Mouse (Mus musculus): Measurements from ENCODE around the gene Ppp1ca.
A peak's percentile ranks its signal among the peaks of the same experiment; 100 is the strongest.

Ppp1ca gene

GRCm38 (mm10) chr19:4213524-4213974, 21.7 kb downstream of the Ppp1ca start:
- no peak for DNase-seq (ENCODE audit: low read depth, low spot score)

DNA sequence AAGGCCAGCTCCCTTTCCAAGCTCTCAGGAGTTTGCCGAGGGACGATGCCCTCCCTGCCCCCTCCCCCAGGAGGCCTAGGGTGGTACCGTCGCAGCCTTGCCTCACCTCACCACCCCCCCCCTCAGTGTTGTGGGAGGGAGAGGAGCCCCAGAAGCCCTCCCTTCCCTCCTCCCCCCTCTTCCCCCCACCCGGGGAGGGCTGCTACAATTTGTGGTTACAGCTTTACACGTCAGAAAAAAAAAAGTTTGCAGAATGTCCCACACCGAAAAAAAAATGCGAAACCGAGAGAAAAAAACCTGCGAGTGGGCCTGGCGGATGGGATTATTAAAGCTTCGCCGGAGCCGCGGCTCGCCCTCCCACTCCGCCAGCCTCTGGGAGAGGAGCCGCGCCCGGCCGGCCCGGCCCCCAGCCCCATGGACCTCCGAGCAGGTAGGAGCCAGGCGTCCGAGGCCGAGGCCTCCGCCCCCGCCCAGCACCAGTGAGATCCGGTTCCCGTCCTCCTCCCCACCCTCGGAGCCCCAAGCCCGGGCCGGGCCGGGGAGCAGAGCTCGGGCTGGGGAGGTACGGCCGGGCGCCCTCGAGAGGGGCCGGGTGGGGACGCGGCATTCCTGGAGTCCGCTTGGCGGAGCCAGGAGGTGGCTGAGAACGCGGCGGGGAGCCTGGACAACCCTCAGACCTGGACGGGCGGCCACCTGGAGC, 22.4 kb downstream of the Ppp1ca start, which contains the start of the genes Clcf1 and AC109138.7:
TSS of gene Clcf1 (plus strand) at position 168 of the 700 bp plus-strand sequence.
TSS of gene AC109138.7 (plus strand) at position 287 of the 700 bp plus-strand sequence.
- no peak for DNase-seq (ENCODE audit: low read depth, low spot score)

DNA sequence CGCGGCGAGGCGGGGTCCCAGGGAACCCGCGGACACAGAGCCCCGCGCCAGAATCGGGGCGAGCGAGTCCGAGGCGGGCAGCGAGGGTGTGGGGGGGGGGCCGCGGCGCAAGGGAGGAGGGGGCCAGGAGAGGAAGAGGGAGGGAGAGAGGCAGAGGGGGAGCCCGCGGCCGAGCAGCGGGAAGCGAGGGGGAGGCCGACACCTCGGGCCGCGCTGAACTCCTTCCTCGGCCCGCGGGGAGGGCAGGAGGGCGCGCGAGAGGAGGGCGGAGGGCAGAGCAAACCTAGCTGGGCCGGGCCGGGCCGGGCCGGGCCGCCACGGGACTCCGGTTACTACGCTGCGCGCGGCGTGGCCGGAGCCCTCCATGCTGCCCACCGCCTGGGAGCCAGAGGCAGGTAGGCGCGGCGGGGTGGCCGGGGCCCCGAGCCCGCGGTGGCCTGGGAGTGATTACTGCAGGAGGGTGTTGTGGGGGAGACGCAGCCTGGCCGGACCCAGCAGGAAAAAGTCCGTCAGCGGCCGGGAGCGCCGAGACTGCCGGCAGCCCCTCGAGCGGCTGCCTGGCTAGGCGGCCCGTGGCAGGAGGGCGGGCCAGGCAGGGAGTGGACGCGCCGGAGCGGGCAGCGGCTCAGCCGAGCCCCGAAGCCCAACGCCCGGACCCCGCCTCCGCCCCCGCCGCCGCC, 23.0 kb downstream of the Ppp1ca start:
- DNase-seq (ENCODE audit: low read depth, low spot score), result no peak

DNA sequence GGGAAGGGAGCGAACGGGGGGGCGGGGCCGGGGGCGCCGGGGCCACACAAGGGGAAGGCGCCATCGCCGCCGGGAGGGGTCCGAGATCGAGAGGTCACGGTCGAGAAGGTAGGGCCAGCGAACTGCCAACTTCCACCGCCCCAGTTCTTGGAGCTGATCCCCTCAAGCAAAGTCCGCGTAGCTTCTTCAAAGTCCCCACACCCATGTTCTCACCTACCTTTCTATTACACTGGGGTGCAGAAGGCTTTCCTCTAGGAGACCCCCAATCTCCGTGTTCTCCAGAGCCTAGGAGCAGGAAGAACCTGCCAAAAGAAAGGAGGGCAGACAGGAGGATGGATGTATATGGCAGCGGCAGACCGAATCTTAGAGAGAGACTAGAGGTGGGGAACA, 23.6 kb downstream of the Ppp1ca start:
- no peak for DNase-seq (ENCODE audit: low read depth, low spot score)

DNA sequence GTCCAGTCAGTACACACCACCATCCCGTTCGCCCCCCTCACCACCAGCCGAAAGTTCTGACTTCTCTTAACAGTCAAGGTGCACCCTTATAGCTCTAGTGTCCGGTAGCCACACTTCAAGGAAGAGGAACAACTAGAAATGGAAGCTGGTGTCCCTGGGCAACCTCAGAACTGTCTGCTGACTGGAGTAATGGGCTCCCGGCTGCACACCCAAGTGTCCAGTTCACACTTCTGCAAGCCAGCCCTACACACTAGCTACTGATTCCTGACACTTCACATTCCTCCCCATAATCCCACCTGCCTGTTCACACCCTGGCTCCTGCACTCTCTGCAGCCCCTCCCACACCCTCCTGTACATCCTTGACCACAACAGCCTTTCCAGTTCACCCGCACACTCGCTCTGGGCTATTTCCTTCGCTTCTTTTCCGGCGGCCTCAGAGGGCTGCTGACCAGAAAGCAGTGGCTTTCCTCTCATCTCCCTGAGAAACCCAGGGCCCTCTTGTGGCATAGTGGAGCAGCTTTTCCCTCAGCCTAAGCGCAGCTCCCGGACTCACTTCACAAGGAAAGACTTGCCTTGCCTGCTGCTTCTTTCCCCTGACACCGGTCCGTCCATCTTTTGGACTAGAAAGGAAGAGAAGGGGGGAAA, 24.3 kb downstream of the Ppp1ca start:
- DNase-seq (ENCODE audit: low read depth, low spot score), result no peak

DNA sequence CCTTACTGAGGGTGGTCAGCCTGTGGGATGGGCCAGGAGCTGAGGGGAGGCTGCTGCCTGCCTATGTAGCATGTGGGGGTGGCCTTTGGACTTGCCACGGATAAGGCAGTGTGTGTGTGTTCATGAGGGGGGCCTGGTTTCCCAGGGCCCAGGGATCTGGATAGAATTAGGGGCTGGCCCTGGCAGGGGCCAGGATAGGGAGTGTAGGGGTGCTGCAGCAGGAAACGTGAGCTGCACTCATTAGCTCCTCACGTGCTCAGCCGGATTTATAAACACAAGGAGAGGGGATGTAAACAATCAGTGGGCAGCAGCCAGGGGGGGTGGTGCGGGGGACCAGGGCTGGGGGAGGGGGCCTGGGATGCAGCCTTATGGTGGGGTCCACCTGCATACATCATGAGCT, 25.3 kb downstream of the Ppp1ca start:
- DNase-seq (ENCODE audit: low read depth, low spot score), result no peak

- DNase-seq (ENCODE audit: low read depth, low spot score), result no peak
Observed at GRCm38 (mm10) chr19:4217855-4218254, 26.0 kb downstream of the Ppp1ca start.

GRCm38 (mm10) chr19:4218293-4218692, 26.4 kb downstream of the Ppp1ca start:
- DNase-seq (ENCODE audit: low read depth, low spot score), result no peak

DNA sequence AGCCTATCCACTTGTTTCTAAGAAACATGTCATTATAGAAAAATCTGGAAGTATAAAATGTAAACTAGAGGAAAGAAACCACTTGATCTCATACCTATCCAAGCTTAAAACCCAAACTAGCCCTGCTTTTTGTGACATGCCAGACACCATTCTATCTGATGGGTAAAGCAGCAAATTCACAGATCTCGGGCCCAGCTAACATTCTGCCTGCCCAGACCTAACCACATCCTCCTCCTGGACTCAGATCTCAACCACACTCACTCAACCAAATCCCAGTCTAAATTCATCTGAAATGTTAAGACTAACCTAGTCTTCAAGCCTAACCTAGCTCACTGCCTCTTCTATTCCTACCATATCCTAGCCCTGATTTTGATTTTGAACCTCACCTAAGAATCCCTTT, 26.9 kb downstream of the Ppp1ca start:
- DNase-seq (ENCODE audit: low read depth, low spot score), result no peak

DNA sequence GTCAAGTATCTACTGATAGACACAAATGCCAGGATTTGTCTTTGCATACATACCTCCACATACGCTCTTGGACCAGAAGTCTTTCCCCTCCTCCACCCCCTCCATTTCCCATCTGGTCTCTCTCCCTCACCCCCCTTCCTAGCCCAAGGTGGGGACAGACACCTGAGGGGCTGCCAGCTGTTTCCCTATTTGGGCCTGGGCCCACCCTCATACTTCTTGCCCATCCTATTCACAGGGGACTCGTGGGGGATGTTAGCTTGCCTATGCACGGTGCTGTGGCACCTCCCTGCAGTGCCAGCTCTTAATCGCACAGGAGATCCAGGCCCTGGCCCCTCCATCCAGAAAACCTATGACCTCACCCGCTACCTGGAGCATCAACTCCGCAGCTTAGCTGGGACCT, 28.1 kb downstream of the Ppp1ca start:
- no peak for DNase-seq (ENCODE audit: low read depth, low spot score)

DNA sequence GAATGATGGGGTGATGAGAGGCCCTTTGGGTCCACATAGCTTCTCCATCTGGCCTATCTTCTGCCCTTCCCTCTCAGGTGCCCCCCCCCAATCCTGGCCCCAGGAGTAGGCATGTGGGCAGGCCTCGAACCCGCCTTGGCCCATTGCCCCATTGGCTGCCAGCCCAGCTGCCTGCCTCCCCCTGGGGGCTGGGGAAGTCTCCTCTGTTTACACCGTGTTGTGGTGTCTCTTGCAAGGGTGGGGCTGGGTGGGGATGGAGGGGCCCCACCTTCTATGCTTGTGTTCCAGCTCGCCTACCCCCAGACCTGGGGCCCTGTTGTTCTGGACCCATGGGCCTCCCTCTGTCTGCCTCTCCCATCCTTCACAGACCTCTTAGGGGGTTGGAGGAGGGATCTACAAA, 28.6 kb downstream of the Ppp1ca start:
- DNase-seq (ENCODE audit: low read depth, low spot score), result no peak

- no peak for DNase-seq (ENCODE audit: low read depth, low spot score)
Observed at GRCm38 (mm10) chr19:4220957-4221743, 29.3 kb downstream of the Ppp1ca start.

DNA sequence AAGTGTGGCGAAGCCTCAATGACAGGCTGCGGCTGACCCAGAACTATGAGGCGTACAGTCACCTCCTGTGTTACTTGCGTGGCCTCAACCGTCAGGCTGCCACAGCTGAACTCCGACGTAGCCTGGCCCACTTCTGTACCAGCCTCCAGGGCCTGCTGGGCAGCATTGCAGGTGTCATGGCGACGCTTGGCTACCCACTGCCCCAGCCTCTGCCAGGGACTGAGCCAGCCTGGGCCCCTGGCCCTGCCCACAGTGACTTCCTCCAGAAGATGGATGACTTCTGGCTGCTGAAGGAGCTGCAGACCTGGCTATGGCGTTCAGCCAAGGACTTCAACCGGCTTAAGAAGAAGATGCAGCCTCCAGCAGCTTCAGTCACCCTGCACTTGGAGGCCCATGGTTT, 30.3 kb downstream of the Ppp1ca start:
- no peak for DNase-seq (ENCODE audit: low read depth, low spot score)

GRCm38 (mm10) chr19:4226779-4227178, 34.9 kb downstream of the Ppp1ca start:
- no peak for DNase-seq (ENCODE audit: low read depth, low spot score)

GRCm38 (mm10) chr19:4227446-4227845, 35.6 kb downstream of the Ppp1ca start:
- no peak for DNase-seq (ENCODE audit: low read depth, low spot score)

GRCm38 (mm10) chr19:4227894-4228678, 36.2 kb downstream of the Ppp1ca start:
- peak; percentile 79 for DNase-seq (ENCODE audit: low read depth, low spot score)

DNA sequence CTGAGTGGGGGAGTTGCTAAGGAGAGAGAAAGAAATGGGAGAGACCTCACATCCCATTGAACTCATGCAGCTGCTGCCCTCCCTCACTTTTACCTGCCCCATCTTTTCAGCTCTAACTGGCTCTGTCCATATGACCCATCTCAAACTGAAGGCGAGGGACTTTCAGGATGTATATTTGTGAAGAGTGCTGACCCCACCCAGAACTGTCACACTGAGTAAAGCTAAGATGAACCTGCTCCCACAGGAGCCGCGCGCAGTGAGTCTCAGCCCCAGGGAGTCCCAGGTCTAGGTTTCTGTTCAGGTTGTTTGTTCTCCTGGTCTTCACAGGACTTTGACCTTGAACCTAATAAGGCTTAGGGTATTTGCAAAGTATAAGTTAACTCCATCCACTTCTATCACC, 37.0 kb downstream of the Ppp1ca start:
- no peak for DNase-seq (ENCODE audit: low read depth, low spot score)

GRCm38 (mm10) chr19:4229451-4230076, 37.7 kb downstream of the Ppp1ca start:
- no peak for DNase-seq (ENCODE audit: low read depth, low spot score)

DNA sequence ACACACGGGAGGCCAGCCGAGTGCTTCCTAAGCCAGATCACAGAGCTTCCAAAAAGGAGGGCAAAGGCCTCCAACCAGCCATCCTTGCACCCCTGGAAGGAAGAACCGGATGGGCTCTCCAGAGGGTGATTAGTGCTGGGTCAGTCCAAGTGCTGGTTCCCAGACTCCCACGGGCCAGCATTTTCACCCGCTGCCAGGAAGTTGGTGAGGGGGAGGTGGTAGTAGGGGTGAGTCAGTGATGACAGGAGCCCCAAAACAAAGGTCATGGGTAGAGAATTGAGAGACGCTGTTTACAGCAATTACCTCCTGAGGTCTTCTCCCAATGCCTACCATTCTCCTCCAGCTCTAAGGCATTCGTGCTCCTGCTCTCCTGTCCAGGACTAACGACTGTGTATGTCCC, 38.5 kb downstream of the Ppp1ca start:
- no peak for DNase-seq (ENCODE audit: low read depth, low spot score)
